Mouse (Mus musculus): ENCODE measurements around the gene Atp8b5.

The Atp8b5 gene

GRCm38 (mm10) chr4:43383246-43384082 is 116.5 kb downstream of the Atp8b5 start:
- no peak for DNase-seq (ENCODE audit: low read depth, low spot score)

- no peak for DNase-seq (ENCODE audit: low read depth, low spot score)
These were observed 117.1 kb downstream of the Atp8b5 start for GRCm38 (mm10) chr4:43384083-43384460.

DNA sequence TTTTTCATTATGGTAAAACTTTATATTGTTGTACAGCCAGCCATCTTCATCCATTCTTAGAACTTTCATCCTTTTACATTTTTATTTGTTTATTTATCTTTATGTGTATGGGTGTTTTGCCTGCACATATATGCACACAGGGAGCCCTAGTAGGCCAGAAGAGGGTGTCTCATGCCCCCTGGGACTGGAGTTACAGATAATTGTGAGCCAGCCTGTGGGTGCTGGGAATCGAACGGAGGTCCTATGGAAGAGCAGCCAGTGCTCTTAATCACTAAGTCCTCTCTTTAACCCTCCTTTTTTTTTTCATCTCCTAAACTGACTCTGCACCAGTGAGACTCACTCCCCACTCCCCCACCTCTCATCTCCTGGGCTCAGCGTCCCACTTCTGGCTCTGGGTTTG is 117.6 kb downstream of the Atp8b5 start:
- DNase-seq (ENCODE audit: low read depth, low spot score): no peak

GRCm38 (mm10) chr4:43386932-43387331 is 120.0 kb downstream of the Atp8b5 start:
- DNase-seq (ENCODE audit: low read depth, low spot score): no peak

GRCm38 (mm10) chr4:43389390-43389789 is 122.4 kb downstream of the Atp8b5 start:
- DNase-seq (ENCODE audit: low read depth, low spot score): no peak

GRCm38 (mm10) chr4:43389845-43390440 is 123.0 kb downstream of the Atp8b5 start:
- no peak for DNase-seq (ENCODE audit: low read depth, low spot score)

DNA sequence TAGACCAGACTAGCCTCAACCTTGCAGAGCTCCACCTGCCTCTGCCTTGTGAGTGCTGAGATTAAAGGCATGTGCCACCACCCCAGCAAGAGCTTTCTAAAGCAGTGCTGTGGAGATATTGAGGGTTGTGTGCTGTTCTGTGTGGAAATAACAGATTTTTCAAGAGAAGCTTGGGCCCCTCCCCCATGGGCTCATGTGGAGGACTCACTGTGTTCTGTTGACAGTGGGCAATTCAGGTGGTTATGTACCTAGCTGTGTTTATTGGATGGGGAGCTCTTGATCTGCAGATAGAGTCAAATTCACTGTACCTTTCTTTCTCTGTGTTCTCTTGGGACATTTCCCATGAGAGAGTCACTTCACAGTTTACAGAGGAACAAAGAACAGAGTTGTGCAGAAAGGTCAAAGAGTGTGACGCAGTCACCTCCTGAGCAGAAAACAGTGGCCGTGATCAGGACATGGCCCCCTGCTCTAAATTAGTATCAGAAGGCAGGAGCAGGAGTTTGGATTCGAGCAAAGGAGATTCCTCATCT is 124.6 kb downstream of the Atp8b5 start:
- no peak for DNase-seq (ENCODE audit: low read depth, low spot score)

DNA sequence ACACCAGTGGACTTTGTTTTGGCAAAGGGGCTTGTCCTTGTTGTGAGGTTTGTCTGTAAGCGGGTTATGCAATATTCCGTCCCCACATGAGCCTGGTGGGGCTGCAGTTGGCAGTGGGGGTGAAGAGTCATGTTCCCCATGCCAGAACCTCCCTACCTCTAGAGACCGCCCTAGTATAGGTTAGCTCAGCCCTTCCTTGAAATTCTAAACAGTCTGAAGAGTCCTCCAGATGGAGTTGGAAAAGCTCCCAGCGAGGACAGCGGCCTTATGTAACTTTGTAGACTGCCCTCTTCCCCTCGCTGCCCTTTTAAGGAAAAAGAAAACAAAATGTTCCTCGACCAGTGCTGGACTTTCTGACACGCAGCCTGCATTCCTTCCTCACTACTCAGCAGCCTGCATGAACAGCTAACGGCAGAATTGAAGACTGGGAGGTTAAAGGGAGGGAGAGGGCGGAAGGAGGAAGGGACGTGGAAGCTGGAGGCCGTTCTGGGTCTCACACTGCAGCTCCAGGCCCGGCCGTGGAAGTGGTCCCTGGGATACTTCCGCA is 127.5 kb downstream of the Atp8b5 start:
- DNase-seq (ENCODE audit: low read depth, low spot score): no peak

DNA sequence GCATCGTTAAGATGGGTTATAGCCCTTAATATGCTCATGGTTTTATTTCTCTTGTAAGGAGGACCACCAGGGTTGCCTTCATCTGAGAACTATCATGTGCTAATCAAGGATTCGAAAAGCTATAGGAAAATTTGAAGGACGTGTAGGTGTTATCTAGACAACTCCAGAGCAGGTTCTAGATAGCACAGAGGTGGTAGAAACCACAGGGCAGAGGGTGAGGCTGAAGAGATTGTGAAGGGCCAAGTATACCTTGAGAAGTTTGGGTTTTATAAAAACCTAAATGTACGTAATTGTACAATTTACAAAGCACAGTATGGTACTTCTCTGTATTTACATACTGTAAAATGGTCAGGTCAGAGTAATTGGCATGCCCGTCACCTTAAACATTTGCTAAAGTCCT is 128.2 kb downstream of the Atp8b5 start:
- DNase-seq (ENCODE audit: low read depth, low spot score): no peak

- DNase-seq (ENCODE audit: low read depth, low spot score): no peak
These were observed 128.9 kb downstream of the Atp8b5 start for GRCm38 (mm10) chr4:43395836-43396235.

DNA sequence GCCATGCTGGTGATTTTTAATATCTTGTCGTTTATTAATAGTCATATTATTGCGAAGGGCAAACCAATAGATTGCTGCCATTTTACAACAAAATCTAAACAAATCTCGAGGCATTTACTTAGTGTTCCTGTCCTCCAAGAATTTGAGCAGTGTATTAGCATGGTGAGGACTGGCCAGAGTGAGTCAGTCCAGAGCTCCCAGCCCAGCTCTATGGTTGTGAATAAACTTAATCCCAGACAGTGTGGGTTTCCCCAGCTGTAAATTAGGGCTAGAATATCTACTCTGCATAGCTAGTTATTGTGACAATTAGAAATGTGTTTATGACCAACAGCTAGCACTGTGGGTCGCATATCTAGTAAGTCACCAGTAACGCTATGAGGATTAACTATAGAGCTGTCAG is 129.4 kb downstream of the Atp8b5 start:
- no peak for DNase-seq (ENCODE audit: low read depth, low spot score)

GRCm38 (mm10) chr4:43398014-43398413 is 131.1 kb downstream of the Atp8b5 start:
- DNase-seq (ENCODE audit: low read depth, low spot score): no peak

DNA sequence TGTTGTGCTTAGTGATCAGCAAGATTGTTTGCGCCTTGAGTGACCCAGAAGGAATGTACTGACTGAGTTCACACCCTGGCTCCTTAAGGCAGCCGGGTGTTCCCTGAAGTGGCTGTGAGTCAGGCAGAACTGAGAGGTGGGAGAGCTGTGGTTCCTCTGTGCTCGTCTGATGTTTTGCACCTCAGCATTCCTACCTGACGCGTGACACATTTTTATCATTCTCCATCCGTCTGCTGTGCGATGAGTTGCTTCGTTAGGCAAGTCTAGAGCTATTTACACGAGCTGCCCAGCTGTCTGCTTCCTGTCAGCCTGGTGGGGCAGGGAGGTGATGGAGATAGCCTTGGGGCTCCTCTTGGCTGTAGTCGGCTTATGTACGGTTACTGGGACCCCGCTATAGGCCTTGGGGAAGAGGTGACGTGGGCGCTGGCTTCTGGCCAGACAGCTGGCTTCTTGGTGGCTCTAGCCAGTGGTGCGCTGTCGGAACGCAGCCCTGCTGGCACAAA is 131.9 kb downstream of the Atp8b5 start:
- DNase-seq (ENCODE audit: low read depth, low spot score): no peak

GRCm38 (mm10) chr4:43399391-43400131 is 132.6 kb downstream of the Atp8b5 start:
- DNase-seq (ENCODE audit: low read depth, low spot score): no peak

DNA sequence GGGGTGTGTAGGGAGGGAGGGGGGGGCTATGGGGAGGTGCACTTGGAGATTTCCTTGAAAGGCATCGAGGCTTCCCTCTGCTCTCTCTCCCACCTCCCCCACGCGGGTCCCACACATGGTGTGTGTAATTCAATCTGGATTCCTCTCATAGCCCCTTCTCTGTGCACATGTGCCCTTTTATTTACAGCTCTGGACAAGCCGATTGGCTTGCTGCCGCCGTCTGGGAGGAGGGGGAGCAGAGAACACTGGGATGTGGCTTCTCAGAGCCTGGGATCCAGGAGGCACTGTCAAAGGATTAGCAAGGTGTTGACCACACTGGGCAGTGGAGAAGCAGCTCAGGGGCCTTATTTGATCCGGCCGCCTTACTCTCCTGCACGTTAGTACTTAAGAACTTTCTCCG is 134.0 kb downstream of the Atp8b5 start:
- DNase-seq (ENCODE audit: low read depth, low spot score): no peak

- DNase-seq (ENCODE audit: low read depth, low spot score): no peak
These were observed 134.5 kb downstream of the Atp8b5 start for GRCm38 (mm10) chr4:43401486-43401885.

DNA sequence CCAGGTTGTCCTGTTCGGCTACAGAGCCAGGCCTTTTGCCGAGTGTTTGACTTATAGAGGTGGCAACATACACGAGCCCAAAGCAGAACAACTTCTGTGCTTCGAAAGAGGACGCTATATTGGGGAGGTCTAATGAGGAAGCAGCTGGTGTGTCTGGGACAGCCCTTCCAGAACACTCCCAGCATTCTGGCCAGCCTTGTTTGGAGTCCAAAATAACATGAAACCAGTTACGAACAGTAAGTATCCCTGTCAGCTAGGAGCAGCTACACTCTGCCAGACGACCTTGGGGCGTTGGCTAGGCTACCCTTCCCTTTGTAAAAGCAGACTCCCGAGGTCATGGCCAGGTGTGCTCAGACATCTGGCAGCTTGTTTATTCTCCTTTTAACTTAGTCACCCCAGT is 135.3 kb downstream of the Atp8b5 start:
- peak; percentile 59 for DNase-seq (ENCODE audit: low read depth, low spot score)

DNA sequence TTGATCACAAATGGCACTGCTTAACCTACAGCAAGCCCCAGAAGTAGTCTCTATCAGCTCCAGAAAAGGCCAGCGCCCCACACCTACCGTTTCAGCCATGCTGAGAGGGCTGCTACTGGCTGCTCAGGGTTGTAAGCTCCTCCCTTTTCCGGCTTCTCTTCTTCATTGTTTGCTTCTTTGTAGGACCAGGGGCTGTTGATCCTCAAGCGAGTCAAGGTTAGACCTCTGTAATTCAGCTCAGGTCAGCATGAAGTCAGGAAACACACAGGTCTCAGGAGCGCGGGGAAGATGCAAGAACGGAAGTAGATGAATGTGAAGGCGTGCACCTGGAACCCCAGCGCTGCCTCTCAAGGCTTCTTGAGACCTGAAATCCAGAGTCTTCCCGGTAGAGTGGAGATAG is 137.7 kb downstream of the Atp8b5 start:
- no peak for DNase-seq (ENCODE audit: low read depth, low spot score)

DNA sequence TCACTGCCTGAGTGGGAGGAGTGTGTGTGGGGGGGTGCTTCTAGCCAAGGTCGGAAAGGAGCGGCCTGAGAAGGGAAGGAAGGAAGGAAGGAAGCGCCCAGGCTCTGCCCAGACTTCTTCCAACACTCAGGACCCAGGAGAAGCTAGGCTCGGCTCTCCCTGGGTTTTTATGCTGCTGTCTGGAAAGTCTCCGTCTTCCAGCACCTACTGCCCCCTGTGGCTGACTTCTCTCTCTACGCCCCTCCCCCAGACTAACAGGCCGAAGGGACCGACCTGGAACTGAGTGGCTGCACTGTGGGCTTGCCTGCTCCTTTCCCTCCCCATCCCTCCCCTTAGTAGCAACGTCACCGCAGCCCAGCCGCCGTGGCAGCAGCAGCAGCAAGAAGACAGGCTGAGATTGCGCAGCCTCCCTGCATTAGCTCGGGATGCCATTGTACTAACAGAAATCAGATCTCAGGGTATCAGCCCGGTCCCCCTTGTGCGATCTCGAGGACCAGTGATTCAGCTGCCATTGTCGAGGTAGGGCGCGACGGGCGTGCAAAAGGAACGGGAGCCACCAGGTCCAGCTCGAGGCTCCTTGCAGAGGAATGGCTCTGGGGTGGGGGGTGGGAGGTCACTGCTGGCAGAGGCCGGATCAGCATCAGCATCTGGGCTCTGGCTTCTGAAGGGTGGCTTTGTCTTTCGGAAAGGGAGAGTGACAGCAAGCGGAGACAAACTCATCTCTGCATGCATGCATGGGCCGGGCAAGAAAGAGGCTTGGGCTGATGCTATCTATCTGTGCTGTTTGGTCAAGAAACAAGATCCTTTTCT is 139.4 kb downstream of the Atp8b5 start:
- DNase-seq (ENCODE audit: low read depth, low spot score): no peak

DNA sequence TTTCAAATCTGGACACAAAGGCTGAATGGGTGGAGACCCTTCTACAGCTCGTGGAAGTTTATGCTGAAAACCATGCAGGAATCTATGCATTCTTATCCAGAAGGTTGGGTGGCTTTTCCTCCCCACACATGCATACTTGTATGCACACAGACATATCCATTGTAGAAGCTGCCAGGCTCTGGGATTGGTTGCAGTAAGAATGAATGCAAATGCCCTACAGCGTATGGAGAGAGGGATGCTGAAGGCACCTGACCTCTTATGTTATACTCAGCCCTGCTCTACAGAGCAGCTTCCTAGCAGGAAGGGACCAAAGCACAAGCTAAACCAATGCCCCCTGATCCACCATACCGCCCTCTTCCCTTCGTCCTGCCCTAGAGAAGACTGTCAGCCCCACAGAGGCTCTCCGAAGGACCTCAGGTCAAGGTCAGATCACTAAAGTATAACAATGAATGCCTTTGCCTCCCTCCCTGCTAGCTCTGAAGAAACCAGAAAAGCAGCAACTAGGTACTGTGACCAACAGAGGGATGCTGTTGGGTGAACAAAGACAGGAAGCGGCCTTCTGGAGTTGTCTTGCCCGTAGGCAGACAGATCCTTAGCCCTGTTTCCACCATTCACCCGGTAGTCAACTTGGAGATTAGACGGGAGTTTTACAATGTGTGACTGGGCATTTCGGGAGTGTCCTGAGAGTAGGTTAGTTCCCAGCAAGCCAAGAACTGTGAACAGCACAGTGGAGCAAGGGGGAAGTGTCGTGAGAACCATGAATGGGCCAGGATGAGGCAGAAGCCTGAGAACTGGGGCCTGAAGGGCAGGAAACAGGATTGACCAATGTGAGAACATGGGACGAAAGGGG is 140.3 kb downstream of the Atp8b5 start:
- no peak for DNase-seq (ENCODE audit: low read depth, low spot score)
